Mouse (Mus musculus) CD4-positive, CD25-positive, alpha-beta regulatory T cell, adult 2 months (primary cell): ENCODE data around the gene Ppp2r2d.

Experiments used
- DNase-seq: peaks from one replicate; pipeline ENCODE4 v3.0.0-alpha.2; 2012; ENCODE audit warnings: low read depth, low spot score

The Ppp2r2d gene

DNA sequence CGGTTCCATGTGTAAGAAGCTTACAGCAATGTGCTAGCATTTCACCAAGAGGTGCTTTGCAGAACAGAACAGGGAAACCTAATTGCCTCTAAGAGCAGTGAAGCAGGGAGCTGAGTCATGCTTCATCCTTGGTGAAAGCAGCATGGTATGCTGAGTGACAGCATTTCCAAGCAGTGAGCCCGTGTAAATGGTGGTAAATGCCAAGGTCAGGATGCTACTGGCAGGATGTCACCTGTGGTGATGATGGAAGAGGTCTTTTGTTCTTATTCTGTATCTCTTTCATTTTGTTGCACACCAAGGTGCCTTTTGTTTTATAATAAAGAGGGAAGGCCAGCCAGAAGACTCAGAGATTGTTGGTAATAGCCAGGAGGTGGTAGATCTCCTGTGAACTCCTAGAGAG is 10.8 kb downstream of the Ppp2r2d start:
- DNase-seq: no peak

DNA sequence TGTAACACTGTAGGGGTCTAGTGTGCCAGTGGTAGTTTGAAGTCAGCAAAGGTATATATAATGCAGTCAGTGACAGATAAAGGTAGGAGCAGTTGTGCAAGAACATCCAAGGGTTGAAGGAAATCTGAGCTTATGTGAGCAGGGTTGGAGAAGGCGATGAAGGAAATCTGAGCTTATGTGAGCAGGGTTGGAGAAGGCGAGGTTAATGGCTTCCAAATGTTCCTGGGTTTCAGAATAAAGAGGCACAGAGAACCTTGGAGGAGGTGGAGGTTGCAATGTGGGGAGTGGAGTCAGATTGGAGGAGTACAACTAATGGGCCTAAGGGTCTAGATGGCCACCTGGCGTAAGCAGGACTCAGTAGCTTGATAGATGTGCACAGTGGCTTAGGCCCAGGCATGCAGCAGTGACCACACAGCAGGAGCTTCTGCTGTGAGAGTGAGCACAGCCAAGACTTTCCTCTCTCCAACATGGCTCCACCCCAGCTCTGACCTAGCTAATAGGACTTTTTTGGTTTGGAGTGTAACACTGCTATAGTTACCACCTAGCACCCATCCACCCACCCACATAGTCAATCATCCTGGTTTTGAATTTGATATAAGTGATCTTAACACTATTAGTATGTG is 18.2 kb downstream of the Ppp2r2d start:
- no peak for DNase-seq

DNA sequence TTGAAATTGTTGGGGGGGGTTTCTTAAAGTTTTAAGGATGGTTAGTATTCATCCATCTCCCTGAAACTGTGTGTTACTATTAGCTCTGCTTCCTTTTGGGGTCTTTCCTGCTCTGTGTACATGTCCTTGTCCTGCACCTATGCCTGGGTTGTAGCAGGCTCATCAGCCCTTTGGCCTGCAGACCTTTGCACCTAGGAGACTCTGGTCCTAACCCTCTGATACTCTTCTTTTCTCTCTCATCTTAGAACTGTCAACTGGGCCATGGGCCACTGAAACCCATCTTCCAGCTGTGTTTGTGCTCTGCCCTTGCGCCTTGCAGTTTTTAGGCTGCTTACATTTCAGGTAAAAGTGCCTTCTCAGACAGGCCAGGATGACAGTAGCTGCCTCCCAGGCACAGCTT is 18.9 kb downstream of the Ppp2r2d start:
- no peak for DNase-seq

DNA sequence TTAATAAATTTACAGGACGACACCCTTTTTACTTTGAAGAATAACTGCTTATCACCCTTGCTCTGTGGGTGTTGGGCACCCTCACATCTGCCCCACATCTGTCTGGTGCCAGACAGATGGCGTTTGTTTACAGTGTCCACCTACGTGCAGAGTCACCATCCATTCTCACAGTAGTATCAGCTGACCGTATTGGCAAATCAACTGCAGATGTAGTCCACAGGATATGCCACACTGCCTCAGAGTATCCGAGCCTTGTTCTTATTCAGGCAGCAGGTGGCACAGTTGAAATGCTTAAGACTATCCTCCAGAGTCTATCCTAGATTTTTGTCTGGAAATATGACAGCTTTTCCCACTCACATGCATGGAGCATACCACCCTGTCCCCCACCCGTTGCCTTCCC is 21.4 kb downstream of the Ppp2r2d start:
- DNase-seq: no peak

DNA sequence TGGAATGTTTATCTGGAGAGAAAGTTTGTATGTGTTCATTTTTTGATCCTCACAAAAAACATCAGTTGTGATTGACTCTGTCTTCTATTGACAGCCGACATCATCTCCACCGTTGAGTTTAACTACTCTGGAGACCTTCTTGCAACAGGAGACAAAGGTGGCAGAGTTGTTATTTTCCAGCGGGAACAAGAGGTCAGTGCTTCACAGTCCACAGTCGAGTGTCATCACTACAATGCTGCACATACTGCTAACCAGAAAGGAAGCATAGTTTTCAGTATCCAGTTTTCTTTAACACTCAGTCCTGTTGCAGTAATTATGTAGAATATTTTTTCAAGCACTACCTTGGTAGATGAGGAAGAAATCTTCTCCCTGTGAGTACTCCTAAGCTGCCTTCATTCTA is 22.4 kb downstream of the Ppp2r2d start:
- no peak for DNase-seq

DNA sequence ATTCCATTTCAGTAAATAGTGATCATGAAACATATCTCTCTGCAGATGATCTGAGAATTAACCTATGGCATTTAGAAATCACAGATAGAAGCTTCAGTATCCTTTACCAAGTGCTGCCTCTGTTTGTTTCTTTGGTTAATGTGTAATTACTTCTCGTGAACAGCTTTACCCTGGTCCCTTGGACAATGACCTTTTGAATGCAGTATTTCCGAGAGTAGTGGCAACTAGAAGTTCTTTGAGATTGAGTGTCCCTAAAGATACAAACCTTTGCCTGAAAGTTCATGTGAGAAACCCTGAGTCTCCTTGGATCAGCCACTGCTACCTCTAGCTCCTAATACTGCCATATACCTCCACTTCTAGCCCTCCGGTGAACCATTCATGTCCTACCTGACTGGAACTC is 27.1 kb downstream of the Ppp2r2d start:
- no peak for DNase-seq

DNA sequence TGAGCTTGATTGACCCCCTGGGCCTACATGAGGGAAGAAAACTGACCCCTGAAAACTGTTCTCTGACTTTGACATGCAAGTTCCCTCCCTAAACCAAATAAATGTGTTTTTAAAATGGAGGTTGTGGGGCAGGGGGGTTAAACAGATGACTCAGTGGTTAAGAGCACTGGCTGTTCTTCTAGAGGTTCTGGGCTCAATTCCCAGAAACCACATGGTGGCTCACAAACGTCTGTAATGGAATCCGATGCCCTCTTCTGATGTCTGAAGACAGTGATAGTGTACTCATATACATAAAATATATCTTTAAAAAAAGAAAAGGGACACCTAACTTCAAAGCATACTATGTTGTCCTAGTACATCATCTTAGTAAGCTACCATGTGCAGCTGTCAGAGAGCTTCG is 29.2 kb downstream of the Ppp2r2d start:
- no peak for DNase-seq

DNA sequence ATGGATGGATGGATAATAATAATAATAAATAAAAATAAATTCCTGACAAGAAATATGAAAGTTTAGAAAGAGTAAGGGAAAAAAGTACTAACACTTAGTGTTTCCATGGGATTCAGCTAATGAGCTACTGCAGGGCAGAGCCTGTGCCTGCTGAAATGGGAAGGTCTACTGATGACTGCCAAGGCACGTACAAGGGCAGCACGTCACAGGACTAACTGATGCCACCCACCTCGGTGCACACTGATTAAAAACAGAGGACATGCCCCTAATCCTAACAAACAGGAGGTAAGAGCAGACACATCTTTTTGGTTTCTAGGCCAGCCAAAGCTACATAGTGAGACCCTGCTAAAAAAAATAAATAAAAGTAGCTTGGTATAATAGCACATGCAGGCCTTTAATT is 37.8 kb downstream of the Ppp2r2d start:
- no peak for DNase-seq

DNA sequence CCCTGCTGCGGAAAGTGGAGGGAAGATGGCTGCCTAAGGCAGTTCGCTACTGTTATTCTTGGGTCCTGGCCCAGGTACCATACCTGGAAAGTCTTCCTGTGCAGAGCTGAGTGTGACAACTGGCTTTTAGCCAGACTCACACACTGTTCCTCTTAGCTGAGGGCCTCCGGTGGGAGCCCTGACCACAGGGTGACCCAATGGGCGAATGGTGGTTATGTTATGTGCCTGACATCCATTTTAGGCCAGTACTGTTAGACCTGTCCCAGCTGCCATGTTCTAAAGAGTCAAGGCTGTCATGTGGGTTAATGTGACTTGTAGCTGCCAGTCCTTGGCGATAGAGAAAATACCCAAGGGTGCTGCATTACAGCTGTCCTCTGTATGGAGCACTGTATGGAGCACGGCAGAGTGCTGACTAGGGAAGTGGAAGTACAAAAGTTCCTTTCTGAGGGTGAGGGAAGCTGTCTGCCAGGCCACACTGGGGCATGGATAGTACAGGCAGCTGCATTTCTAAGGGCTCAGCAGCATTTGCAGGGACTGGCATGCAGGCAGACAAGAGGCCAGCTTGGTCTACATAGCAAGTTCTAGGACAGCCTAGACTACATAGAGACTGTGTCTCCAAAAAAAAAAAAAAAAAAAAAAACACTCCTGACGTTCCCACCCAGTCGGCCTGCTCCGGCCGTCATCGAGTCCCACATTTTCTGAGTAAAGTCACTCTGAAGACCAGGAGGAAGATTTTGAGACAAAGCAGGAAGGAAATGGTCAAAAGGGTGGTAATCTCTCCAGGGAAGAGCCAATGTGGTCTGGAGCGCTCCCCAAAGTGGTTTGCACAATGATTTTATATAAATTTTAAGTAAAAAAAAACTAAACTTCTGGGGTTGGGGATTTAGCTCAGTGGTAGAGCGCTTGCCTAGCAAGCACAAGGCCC is 39.7 kb downstream of the Ppp2r2d start:
- no peak for DNase-seq

DNA sequence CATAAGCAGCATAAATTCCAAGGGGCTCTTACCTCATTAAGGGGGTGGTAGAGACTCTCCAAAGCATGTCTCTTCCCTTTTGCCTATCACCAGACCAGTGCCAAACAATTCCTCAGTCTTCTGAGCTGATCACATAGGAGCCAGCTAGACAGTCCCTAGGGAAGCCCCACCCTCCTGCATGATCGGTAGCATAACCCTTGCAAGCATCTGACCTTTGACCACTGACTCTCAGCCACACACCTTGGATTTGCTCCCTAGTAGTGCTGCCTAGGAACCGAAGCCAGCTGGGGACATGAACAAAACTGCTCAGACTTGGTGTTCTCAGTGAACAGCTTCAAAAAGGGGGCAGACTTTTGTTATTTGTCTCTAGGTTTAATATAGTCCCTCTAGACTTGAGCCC is 52.2 kb downstream of the Ppp2r2d start:
- DNase-seq: no peak

DNA sequence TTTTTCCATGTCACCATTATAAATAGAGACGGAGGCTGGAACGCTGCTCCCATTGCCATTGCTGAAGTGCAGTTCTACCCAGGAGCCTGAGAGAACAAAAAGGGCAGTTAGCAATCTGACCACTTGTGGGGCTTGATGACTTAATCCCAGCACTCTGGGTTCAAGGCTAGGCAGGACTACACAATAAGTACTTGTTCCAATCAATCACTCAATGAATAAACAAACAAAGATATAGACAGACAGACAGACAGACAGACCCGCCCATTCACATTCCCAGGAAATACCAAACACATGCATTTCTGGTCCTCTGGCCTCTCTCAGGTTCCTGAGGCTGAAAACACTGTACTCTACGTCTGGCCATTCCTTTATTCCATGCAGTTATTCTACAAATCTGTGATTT is 52.9 kb downstream of the Ppp2r2d start:
- DNase-seq: no peak

DNA sequence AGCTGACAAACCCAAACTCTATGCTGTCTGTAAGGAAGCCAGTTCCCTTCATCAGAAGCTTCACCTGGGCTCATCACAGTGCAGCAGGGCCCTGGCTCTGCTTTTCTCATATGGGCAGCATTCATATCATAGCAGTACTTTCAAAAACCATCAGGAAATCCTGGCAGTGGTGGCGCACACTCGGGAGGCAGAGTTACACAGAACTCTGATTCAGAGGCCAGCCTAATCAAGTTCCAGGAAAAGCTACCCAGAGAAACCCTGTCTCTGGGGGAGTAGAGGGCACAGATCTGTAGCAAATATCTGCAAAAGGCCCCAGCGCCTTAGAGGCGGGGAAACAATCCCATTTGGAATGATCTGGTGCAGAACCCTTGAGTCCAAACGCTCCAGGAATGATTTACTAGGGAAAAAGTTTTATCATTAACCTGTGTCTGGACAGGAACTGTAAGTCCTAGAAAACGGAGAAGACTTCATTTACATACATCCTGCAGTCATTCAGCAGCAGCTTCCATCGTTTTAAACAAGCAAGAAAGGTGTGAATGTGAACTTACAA is 58.1 kb downstream of the Ppp2r2d start:
- DNase-seq: no peak

DNA sequence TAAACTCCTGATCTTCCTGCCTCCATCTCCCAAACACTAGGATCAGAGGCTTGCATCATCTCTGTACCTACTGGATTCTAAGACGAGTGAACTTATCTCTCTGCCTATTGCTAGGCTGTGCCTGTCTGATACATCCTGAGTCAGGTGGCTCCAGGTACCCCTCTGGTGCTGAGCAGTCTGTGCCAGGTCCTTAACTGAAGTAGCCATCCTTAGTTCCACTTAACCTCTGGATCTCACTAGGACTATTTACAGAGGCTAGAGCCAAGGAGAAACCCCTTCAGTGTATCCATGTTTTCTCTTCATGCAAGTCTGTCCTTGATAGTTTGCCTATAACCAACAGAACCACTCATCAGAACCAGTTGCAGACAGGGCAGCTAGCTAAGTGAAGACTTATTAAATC is 60.6 kb downstream of the Ppp2r2d start:
- no peak for DNase-seq

DNA sequence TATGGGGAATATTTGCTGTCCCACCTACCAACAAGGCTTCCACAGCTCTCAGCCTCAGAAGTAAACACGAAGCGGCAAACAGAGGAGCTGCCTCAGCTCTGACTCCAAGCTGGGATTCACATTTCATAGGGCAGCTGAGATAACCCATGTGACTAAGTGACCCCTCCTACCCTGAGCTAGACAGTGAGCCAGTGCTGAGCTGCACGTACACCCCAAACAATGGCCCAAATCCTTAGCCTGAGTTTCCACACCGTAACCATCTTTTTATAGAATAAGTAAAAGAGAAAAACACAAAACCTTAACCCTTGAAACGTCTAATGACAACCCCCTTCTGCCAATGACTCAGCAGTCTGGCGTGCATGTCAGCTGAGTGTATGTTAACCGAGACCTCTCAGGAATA is 61.2 kb downstream of the Ppp2r2d start:
- no peak for DNase-seq

DNA sequence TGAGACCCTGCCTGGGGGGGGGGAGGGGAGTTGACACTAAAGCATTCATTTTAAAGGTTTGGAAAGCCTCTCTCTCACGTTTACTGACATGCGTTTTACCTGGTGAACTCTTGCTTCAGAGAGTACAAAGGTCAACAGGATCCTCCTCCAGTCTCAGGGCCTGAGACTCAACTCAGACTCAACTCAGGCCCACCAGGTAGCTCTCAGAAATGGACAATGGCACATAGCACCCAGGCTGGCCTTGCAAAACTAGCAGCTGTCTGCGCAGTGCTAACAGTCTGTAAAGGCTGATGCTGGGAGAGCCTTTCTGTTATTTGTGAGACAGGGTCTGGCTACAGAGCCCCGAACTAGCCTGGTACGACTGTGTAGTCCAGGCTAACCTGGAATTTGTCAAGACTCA is 62.1 kb downstream of the Ppp2r2d start:
- DNase-seq: no peak

DNA sequence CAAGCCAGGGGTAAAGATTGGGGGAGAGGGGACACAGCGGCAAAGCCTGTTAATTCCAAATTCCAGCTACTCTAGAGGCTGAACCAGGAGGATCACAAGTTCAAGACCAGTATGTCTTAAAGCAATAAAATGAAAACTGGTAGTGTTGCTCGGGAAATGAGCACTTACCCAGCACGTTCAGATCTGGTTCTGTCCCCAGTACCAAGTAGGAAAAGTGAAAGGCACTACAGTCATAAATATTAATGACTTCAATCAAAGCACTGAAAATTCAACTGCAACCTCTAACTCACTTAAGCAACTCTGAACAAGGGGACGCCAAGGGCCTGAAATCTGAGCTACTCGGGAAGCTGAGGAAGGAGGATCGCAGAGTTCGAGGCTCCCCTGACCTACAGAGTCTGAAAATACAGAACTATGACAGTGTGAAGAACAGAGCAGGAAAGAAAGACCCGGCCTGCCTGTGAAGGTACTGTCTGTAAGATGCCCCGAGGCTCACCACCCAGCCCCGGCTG is 62.9 kb downstream of the Ppp2r2d start:
- no peak for DNase-seq

DNA sequence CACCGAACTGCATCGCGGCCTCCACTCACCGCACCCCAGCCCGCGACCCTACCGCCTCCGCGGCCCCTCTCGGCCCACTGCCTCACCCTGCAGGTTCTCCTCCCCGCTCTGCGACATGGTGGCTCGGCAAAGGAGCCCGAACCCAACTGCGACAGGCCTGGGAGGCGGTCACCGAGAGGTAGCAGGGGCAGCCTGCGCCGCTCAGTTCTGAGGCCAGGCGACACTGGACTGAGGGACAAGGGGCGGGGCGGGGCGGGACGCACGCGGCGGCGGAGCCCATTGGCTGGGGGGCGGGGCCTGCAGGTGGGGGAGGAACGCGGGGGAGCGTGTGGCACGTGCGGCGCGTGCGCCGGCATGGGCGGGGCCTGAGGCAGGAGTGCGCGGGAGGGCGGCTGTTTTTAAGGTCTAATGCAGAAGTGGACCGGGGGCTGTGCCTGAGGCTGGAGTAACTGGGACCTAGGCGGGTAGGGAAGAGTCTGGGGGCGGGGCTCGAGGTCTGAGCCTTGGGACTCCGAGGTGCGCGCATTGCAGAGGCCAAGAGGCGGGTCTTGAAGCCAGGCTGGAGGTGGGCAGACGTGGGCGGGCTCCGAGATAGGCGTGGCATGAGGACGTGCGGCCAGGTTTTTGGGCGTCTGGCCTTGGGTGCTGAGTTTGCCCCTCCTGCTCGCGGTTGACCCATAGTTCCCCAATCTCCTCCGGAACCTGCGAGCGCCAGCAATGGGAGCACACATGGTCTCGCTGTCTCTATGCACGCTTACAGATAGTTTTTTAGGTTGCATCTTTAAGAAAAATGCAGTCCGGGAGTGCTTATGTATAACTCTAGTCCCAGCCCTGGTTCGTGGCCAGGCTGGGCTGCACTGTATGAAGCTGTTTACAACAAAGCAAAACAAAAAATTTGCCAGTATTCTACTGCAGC is 63.7 kb downstream of the Ppp2r2d start, which contains the start of gene Bnip3:
Gene Bnip3, minus strand, starts transcription at position 243 of the 916 bp plus-strand sequence.
- DNase-seq: peak; percentile 94

DNA sequence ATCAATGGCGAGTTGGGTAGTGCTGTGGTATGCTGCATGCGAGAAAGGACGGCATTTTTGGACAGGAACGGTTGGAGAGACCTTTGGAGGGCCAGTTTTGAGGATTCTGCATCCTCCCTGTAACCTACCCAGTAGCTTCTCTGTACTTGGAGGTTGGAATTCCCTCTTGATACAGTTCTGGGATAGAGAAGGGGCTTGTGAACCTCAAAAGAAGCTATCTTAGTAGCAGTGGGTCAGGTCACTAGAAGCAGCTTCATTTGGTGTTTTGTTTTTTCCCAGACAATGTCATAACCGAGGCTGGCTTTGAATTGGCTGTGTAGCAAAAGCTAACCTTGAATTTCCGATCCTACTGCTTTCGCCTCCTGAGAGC is 64.3 kb downstream of the Ppp2r2d start:
- no peak for DNase-seq

DNA sequence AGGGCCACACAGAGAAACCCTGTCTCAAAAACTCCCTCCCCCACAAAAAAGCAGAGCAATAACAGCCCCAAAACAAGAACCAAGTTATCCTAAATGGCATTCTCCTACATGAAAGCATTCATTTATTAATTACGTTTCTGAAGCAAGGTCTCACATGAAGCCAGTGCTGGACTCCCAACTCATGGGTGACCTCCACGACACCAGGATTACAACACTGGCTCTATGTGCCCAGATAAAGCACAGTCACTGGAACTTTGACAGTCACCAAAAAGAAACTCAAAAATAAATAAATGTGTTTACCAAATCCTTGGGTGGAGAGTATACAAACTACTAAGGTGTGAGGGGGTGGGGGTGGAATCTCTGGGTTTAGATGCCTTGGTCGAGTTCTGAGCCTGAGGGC is 67.7 kb downstream of the Ppp2r2d start:
- no peak for DNase-seq

DNA sequence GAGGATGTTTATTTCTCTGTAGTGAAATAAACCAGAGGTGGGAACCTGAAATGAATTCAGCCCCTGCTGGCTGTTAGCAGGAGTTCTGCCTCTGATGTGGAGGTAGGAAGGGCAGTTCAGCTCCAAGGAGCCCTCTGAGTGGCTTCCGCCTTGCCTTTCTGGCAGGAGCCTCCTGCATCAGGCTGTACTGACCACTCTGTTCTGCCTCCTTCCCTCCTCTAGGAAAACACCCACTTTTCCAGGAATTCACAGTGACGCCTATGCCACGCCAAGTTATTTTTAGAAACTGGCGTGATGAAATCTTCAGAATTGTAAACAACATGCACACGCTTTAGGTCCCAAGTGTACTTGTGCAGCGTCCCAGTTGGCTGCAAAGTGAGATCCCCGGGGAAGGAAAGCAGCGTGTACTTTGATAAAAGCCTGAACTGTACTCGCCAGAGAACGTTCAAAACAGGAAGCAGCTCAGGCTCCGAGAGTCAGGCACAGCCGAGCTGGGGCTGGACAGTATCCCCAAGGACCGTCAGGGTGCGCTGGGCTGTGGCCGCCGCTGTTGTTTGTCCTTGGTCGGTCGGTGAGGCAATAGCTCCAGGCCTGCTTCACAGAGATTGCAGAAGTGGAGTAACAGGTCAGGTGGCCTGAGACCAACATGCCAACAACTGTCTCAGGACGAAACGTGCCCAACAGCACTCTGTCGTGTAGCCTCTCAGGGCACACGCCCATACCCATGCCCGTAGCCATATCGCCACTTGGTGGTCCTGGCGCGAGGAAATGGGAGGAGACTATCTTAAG is 73.5 kb downstream of the Ppp2r2d start:
- peak; percentile 41 for DNase-seq

DNA sequence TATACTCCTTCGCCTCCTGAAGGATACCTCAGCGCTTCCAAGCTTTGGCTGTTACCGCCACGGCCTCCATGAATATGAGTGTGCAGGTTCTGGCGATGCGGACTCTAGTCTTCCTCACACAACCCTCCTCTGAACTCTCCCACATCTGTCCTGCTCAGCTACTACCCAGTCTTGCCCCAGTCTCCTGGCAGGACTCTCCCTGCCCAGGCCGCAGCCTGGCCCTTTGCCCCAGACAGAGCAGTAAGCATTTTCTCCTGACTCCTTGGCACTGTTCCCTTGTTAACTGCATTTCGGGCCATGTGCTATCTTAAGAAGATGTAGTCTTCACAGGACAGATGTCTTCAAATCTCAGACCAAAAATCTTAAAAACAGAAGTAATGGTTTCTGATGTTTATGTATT is 75.7 kb downstream of the Ppp2r2d start:
- no peak for DNase-seq
